ENCODE assay signal across 13 mouse cellular contexts in the genomic region with DNA sequence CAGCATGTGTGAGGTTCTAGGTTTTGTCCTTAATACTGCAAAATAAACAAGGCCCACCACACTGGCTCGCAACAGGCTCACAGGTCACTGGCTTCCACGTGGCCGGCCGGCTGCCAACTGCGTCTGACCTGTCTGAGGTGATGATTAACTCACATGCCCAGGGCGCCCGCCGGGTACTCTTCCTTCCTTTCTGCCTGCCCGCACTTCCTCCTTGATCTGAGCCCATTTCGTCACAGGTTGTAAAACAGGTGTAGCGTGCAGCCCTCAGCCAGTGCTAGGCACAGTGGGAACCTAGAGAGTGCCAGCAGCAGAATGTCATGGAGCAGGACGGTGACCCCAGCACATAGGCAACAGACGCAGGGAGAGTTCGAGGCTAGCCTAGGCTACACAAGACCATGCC. TPM values are rescaled to one million over a fixed set of nuclear protein-coding genes. Genes with fewer than 3 reads are reported as not detected.
DNase-seq lines count a peak whose midpoint lies in the region; ATAC-seq and TF ChIP-seq lines count a peak whose summit lies in the region.
"Had no signal": no experiment of that assay in that cellular context is flagged by ENCODE, and none has a peak within 500 bp of the region (broad histone marks: within the 10 kb centered on the region; RNA-seq: fewer than 3 reads in every experiment).

No protein-coding gene starts in this region.

- peak; percentile 48 to 51 for DNase-seq in cerebellum, postnatal 10 days
- DNase-seq in kidney, postnatal 36 days = peak; percentile 91 to 94
- no peak for DNase-seq in hindbrain, postnatal 0 days (ENCODE audit: low spot score)
- no peak for DNase-seq in layer of hippocampus, adult 8-10 months (ENCODE audit: low spot score in 2 of 2)
- DNase-seq in right cerebral cortex, adult 18-20 months = no peak
- DNase-seq: layer of hippocampus, adult 9-11 months; right cerebral cortex, postnatal 25 days; thymus, adult 18-20 months had no signal

- H3K27ac ChIP-seq in intestine, embryonic 16.5 days (ENCODE audit: low read length) = peak overlapping the region; percentile 20; the same call in 1 of the 2 replicates
- peak overlapping the region; percentile 60 for H3K27ac ChIP-seq in small intestine, adult 2 months (ENCODE audit: insufficient read depth, low read depth, low read length)
- H3K27ac ChIP-seq in hindbrain, postnatal 0 days = no peak overlapping the region
- H3K27ac ChIP-seq: limb, embryonic 13.5 days; midbrain, embryonic 10.5 days; neural tube, embryonic 12.5 days had no signal

- no peak overlapping the region for H3K4me3 ChIP-seq in intestine, embryonic 16.5 days (ENCODE audit: low read length)
- H3K4me3 ChIP-seq in small intestine, adult 2 months (ENCODE audit: low read depth, low read length) = no peak overlapping the region
- H3K4me3 ChIP-seq in hindbrain, postnatal 0 days (ENCODE audit: low read length) = no peak overlapping the region
- H3K4me3 ChIP-seq: limb, embryonic 13.5 days; midbrain, embryonic 10.5 days; neural tube, embryonic 12.5 days had no signal

- H3K27me3 ChIP-seq in intestine, embryonic 16.5 days (replicated peaks; ENCODE audit: control insufficient read depth, insufficient read depth, low read length) = no peaks in the 10 kb centered on the region
- H3K27me3 ChIP-seq in small intestine, adult 2 months (ENCODE audit: control insufficient read depth, insufficient read depth, low read length) = no peaks in the 10 kb centered on the region
- no peaks in the 10 kb centered on the region for H3K27me3 ChIP-seq in hindbrain, postnatal 0 days (ENCODE audit: insufficient read depth, low read length)
- H3K27me3 ChIP-seq: limb, embryonic 13.5 days; neural tube, embryonic 12.5 days had no signal

- TF ChIP-seq POLR2A in small intestine, adult 2 months (IDR thresholded peaks at IDR 0.05; ENCODE audit: low read depth, low read length) = peak; percentile 22; the same call in 1 of the 2 replicates

- H3K9me3 ChIP-seq in intestine, embryonic 16.5 days (ENCODE audit: control insufficient read depth, low read length) = peaks cover 3% of the 10 kb centered on the region; the same call in 1 of the 2 replicates
- H3K9me3 ChIP-seq in hindbrain, postnatal 0 days (ENCODE audit: low read length) = no peaks in the 10 kb centered on the region
- H3K9me3 ChIP-seq: limb, embryonic 13.5 days; neural tube, embryonic 12.5 days had no signal

- no peak overlapping the region for H3K9ac ChIP-seq in intestine, embryonic 16.5 days (ENCODE audit: low read depth, low read length)
- no peak overlapping the region for H3K9ac ChIP-seq in hindbrain, postnatal 0 days (replicated peaks; ENCODE audit: low read length)
- H3K9ac ChIP-seq: limb, embryonic 13.5 days; neural tube, embryonic 12.5 days had no signal

- TF ChIP-seq CTCF in small intestine, adult 2 months (IDR thresholded peaks at IDR 0.05; ENCODE audit: extremely low read depth, insufficient read length, insufficient replicate concordance, low read depth, low read length) = no peak
- TF ChIP-seq CTCF in hindbrain, postnatal 0 days (IDR thresholded peaks at IDR 0.05; ENCODE audit: low read depth) = no peak

- ATAC-seq in intestine, embryonic 16.5 days = peak; percentile 92
- no peak for ATAC-seq in hindbrain, postnatal 0 days

- 0 out of 2 replicates have a peak, but pooled peaks cover 3% of the 10 kb centered on the region for H3K4me1 ChIP-seq in intestine, embryonic 16.5 days (ENCODE audit: control insufficient read depth, insufficient read depth, low read length)
- H3K4me1 ChIP-seq in small intestine, adult 2 months (ENCODE audit: control insufficient read depth, insufficient read depth, insufficient read length, low read length) = peaks cover 14% of the 10 kb centered on the region
- H3K4me1 ChIP-seq in hindbrain, postnatal 0 days (ENCODE audit: insufficient read depth, low read length) = 0 out of 2 replicates have a peak, but pooled peaks cover 3% of the 10 kb centered on the region

- H3K36me3 ChIP-seq in intestine, embryonic 16.5 days (ENCODE audit: control insufficient read depth, insufficient read depth, low read length) = no peaks in the 10 kb centered on the region
- no peaks in the 10 kb centered on the region for H3K36me3 ChIP-seq in small intestine, adult 2 months (ENCODE audit: control insufficient read depth, insufficient read depth, low read length)
- H3K36me3 ChIP-seq in hindbrain, postnatal 0 days (ENCODE audit: insufficient read depth, low read length) = no peaks in the 10 kb centered on the region
- H3K36me3 ChIP-seq: limb, embryonic 13.5 days; midbrain, embryonic 10.5 days; neural tube, embryonic 12.5 days had no signal

- no peak overlapping the region for H3K4me2 ChIP-seq in intestine, embryonic 16.5 days (ENCODE audit: low read depth, low read length)
- no peak overlapping the region for H3K4me2 ChIP-seq in hindbrain, postnatal 0 days (ENCODE audit: low read depth, low read length)
- H3K4me2 ChIP-seq: limb, embryonic 13.5 days; neural tube, embryonic 12.5 days had no signal

- WGBS in intestine, embryonic 16.5 days = 65% methylated on average over 14 of the region's 14 CpGs
- WGBS in small intestine, adult 2 months = 21% methylated on average over 14 of the region's 14 CpGs
- 84% methylated on average over 14 of the region's 14 CpGs for WGBS in hindbrain, postnatal 0 days

RNA-seq across cellular contexts. Expression of gene Atp9a, which starts 20.9 kb away (rescaled TPM):
- polyA plus RNA-seq in intestine, embryonic 16.5 days (2015; fragmentation: Nextera tagmentation; extraction: Ambion mirVana) = 24.9 and 28.0 TPM in 2 replicates
- 78.3 and 196 TPM in 2 replicates for polyA plus RNA-seq in small intestine, adult 2 months (2012; rRNA removed)
- total RNA-seq in hindbrain, postnatal 0 days (2014; rRNA removed) = 577 and 607 TPM in 2 replicates
- polyA plus RNA-seq in hindbrain, postnatal 0 days (2015; fragmentation: Nextera tagmentation; extraction: Ambion mirVana) = 127 and 130 TPM in 2 replicates
- total RNA-seq in layer of hippocampus, adult 8-10 months (2022) = 100 to 1,000 TPM; 325 to 344 (median 335) TPM

RNA-seq across cellular contexts. Expression of gene Sall4, which starts 46.4 kb away (rescaled TPM):
- 0.91 and 1.0 TPM in 2 replicates for polyA plus RNA-seq in intestine, embryonic 16.5 days (2015; fragmentation: Nextera tagmentation; extraction: Ambion mirVana)
- polyA plus RNA-seq in small intestine, adult 2 months (2012; rRNA removed) = 0.08 and 0.13 TPM in 2 replicates
- 0.31 and 0.32 TPM in 2 replicates for total RNA-seq in hindbrain, postnatal 0 days (2014; rRNA removed)
- 0.10 and 0.16 TPM in 2 replicates for polyA plus RNA-seq in hindbrain, postnatal 0 days (2015; fragmentation: Nextera tagmentation; extraction: Ambion mirVana)
- total RNA-seq in layer of hippocampus, adult 8-10 months (2022) = 1 to 10 TPM in 1 of 4 experiments, under 1 TPM in 3; 0.54 to 1.3 (median 0.67) TPM

Comparison
In these comparisons a context has a peak if more than half of its experiments do, and no peak if none do; other contexts are left out.
1. DNase-seq: peak in cerebellum, postnatal 10 days (2 of 2) and kidney, postnatal 36 days (2 of 2); none in hindbrain, postnatal 0 days (single experiment), layer of hippocampus, adult 8-10 months (0 of 2) and right cerebral cortex, adult 18-20 months (single experiment).